Mouse (Mus musculus): ENCODE data around the gene Ccdc172.

DNA sequence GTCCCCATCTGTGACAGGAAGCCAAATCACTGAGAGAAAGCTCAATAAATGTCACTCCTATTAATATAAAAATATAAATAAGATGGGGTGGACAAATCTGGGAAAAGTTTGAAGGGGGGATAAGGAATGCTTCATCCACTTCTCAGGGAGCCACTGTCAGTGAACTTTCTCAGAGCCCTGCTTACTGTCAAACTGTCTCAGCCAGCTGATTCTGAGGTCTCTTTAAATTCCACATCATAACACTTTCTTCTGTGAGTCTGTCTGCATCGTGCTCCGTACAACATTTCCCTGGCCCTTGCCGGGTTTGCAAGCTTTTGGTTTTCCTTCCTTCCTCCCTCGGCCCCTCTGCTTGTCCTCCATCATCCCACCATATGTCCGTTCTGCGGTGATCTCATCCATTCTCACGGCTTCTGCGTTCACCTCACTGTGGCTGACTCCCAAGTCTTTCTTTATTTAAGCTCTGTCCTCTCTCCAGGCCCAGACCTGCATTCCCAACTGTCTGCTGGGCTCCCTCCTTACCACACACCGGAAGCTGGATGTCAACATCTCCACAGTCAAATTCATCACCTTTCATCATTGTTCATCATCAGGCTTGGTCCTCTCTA lies 29.3 kb upstream of the Ccdc172 start:
- TF ChIP-seq CTCF (IDR thresholded peaks at IDR 0.05; ENCODE audit: borderline replicate concordance, control insufficient read depth, extremely low read depth, insufficient read depth, low read length, poor library complexity) (no peak), POLR2A (IDR thresholded peaks at IDR 0.05; ENCODE audit: control insufficient read depth, extremely low read depth, insufficient read depth, low read length, poor library complexity) (no peak)

Data from thymus, adult 2 months (tissue).